Mouse (Mus musculus): ENCODE data around the gene Btbd35f10.
"Not testable (repeated sequence)": the region's sequence is repeated elsewhere in the genome, so short reads cannot be mapped to it uniquely, and the experiment has no call there.

Btbd35f10 gene

DNA sequence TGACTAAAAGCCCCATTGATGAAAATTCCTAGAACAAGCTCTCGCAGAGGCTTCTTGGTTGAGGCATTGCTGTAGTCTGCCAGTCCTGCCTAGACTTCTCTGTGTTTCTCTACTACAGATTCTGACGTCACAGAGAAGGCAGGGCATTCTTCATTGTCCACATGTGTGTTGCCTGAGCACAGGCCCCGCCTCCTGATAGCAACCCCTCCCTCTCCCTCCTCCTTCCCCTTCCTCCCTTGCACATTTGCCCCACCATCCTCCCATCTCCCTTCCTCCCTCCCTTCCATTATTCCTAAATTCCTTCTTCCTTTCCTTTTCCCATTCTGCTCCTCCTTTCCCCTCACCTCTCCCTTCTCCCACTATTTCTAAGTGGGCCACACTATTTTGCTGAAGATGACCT lies at the start of gene Btbd35f10:
Gene Btbd35f10, minus strand, starts transcription at position 101 of the 400 bp plus-strand sequence.
- not testable (repeated sequence) for DNase-seq

Data from right cerebral cortex, postnatal 25 days (tissue).